Mouse (Mus musculus): ENCODE results near the gene Serpina1e. TPM values are rescaled to one million over a fixed set of nuclear protein-coding genes. Genes with fewer than 3 reads are reported as not detected.

The Serpina1e gene
- polyA plus RNA-seq, 1 experiment from 2014 or later, result not detected

- Histone ChIP-seq H3K4me1 (no peaks in the 10 kb centered on the region), H3K27me3 (no peaks in the 10 kb centered on the region), H3K27ac (no peak overlapping the region), H3K9ac (no peak overlapping the region), H3K36me3 (replicated peaks) (no peaks in the 10 kb centered on the region), H3K4me3 (replicated peaks) (no peak overlapping the region), H3K4me2 (no peak overlapping the region), H3K9me3 (no peaks in the 10 kb centered on the region)
- 73% methylated on average over 5 of the region's 5 CpGs for WGBS
- no peak for ATAC-seq (ENCODE audit: low FRiP score)
Observed at GRCm38 (mm10) chr12:103985868-103986267, 27.1 kb upstream of the Serpina1e start.

- H3K36me3 ChIP-seq (replicated peaks), result no peaks in the 10 kb centered on the region
- no peaks in the 10 kb centered on the region for H3K27me3 ChIP-seq
- H3K9ac ChIP-seq, result no peak overlapping the region
- no peak overlapping the region for H3K4me2 ChIP-seq
- no peak overlapping the region for H3K4me3 ChIP-seq (replicated peaks)
- no peak for ATAC-seq (ENCODE audit: low FRiP score)
- WGBS, result 67% methylated on average over 4 of the region's 4 CpGs
- H3K27ac ChIP-seq, result no peak overlapping the region
- no peaks in the 10 kb centered on the region for H3K4me1 ChIP-seq
- H3K9me3 ChIP-seq, result no peaks in the 10 kb centered on the region
Observed at GRCm38 (mm10) chr12:103984935-103985334, 26.2 kb upstream of the Serpina1e start.

GRCm38 (mm10) chr12:103981646-103982360 lies 23.0 kb upstream of the Serpina1e start:
- 82% methylated on average over 7 of the region's 7 CpGs for WGBS
- H3K27ac ChIP-seq, result no peak overlapping the region
- H3K4me1 ChIP-seq, result no peaks in the 10 kb centered on the region
- H3K4me3 ChIP-seq (replicated peaks), result no peak overlapping the region
- no peak for ATAC-seq (ENCODE audit: low FRiP score)
- H3K36me3 ChIP-seq (replicated peaks), result no peaks in the 10 kb centered on the region
- no peaks in the 10 kb centered on the region for H3K9me3 ChIP-seq
- H3K4me2 ChIP-seq, result no peak overlapping the region
- no peaks in the 10 kb centered on the region for H3K27me3 ChIP-seq
- H3K9ac ChIP-seq, result no peak overlapping the region

GRCm38 (mm10) chr12:103978294-103978693 lies 19.5 kb upstream of the Serpina1e start:
- Histone ChIP-seq H3K9ac (no peak overlapping the region), H3K27me3 (no peaks in the 10 kb centered on the region), H3K27ac (no peak overlapping the region), H3K36me3 (replicated peaks) (no peaks in the 10 kb centered on the region), H3K9me3 (no peaks in the 10 kb centered on the region), H3K4me2 (no peak overlapping the region), H3K4me1 (no peaks in the 10 kb centered on the region), H3K4me3 (replicated peaks) (no peak overlapping the region)
- ATAC-seq (ENCODE audit: low FRiP score), result no peak
- 94% methylated on average over 10 of the region's 10 CpGs for WGBS

GRCm38 (mm10) chr12:103977846-103978245 lies 19.1 kb upstream of the Serpina1e start:
- Histone ChIP-seq H3K9ac (no peak overlapping the region), H3K27ac (no peak overlapping the region), H3K9me3 (no peaks in the 10 kb centered on the region), H3K4me1 (no peaks in the 10 kb centered on the region), H3K4me3 (replicated peaks) (no peak overlapping the region), H3K27me3 (no peaks in the 10 kb centered on the region), H3K4me2 (no peak overlapping the region), H3K36me3 (replicated peaks) (no peaks in the 10 kb centered on the region)
- ATAC-seq (ENCODE audit: low FRiP score), result no peak
- 32% methylated on average over 5 of the region's 5 CpGs for WGBS

- 50% methylated on average over 3 of the region's 3 CpGs for WGBS
- Histone ChIP-seq H3K9ac (no peak overlapping the region), H3K9me3 (no peaks in the 10 kb centered on the region), H3K27me3 (no peaks in the 10 kb centered on the region), H3K4me3 (replicated peaks) (no peak overlapping the region), H3K27ac (no peak overlapping the region), H3K4me2 (no peak overlapping the region), H3K4me1 (no peaks in the 10 kb centered on the region), H3K36me3 (replicated peaks) (no peaks in the 10 kb centered on the region)
- no peak for ATAC-seq (ENCODE audit: low FRiP score)
Observed at GRCm38 (mm10) chr12:103977060-103977459, 18.3 kb upstream of the Serpina1e start.

GRCm38 (mm10) chr12:103971080-103971479 lies 12.3 kb upstream of the Serpina1e start:
- no peak overlapping the region for H3K4me2 ChIP-seq
- no peaks in the 10 kb centered on the region for H3K4me1 ChIP-seq
- no peaks in the 10 kb centered on the region for H3K36me3 ChIP-seq (replicated peaks)
- WGBS, result 95% methylated on average over 4 of the region's 4 CpGs
- no peak overlapping the region for H3K4me3 ChIP-seq (replicated peaks)
- no peaks in the 10 kb centered on the region for H3K27me3 ChIP-seq
- no peak overlapping the region for H3K27ac ChIP-seq
- peaks cover 8% of the 10 kb centered on the region; the same call in 1 of the 2 replicates for H3K9me3 ChIP-seq
- H3K9ac ChIP-seq, result no peak overlapping the region
- ATAC-seq (ENCODE audit: low FRiP score), result no peak

GRCm38 (mm10) chr12:103969577-103970116 lies 10.9 kb upstream of the Serpina1e start:
- WGBS, result 90% methylated on average over 9 of the region's 9 CpGs
- no peak overlapping the region for H3K27ac ChIP-seq
- ATAC-seq (ENCODE audit: low FRiP score), result no peak
- peaks cover 8% of the 10 kb centered on the region; the same call in 1 of the 2 replicates for H3K9me3 ChIP-seq
- no peak overlapping the region for H3K9ac ChIP-seq
- H3K4me3 ChIP-seq (replicated peaks), result no peak overlapping the region
- H3K36me3 ChIP-seq (replicated peaks), result no peaks in the 10 kb centered on the region
- no peaks in the 10 kb centered on the region for H3K27me3 ChIP-seq
- no peaks in the 10 kb centered on the region for H3K4me1 ChIP-seq
- H3K4me2 ChIP-seq, result no peak overlapping the region

GRCm38 (mm10) chr12:103966761-103967160 lies 8.0 kb upstream of the Serpina1e start:
- Histone ChIP-seq H3K9me3 (peaks cover 8% of the 10 kb centered on the region), H3K27me3 (no peaks in the 10 kb centered on the region), H3K9ac (no peak overlapping the region), H3K4me3 (replicated peaks) (no peak overlapping the region), H3K4me2 (no peak overlapping the region), H3K27ac (no peak overlapping the region), H3K36me3 (replicated peaks) (no peaks in the 10 kb centered on the region), H3K4me1 (no peaks in the 10 kb centered on the region)
- 73% methylated on average over 3 of the region's 3 CpGs for WGBS
- ATAC-seq (ENCODE audit: low FRiP score), result no peak

GRCm38 (mm10) chr12:103963288-103963687 lies 4.5 kb upstream of the Serpina1e start:
- Histone ChIP-seq H3K4me1 (no peaks in the 10 kb centered on the region), H3K36me3 (replicated peaks) (no peaks in the 10 kb centered on the region), H3K9ac (no peak overlapping the region), H3K27me3 (no peaks in the 10 kb centered on the region), H3K4me3 (replicated peaks) (no peak overlapping the region), H3K4me2 (no peak overlapping the region), H3K27ac (no peak overlapping the region), H3K9me3 (peaks cover 8% of the 10 kb centered on the region)
- WGBS, result 95% methylated on average over 4 of the region's 4 CpGs
- no peak for ATAC-seq (ENCODE audit: low FRiP score)

- no peak overlapping the region for H3K27ac ChIP-seq
- ATAC-seq (ENCODE audit: low FRiP score), result no peak
- no peaks in the 10 kb centered on the region for H3K27me3 ChIP-seq
- no peaks in the 10 kb centered on the region for H3K4me1 ChIP-seq
- H3K36me3 ChIP-seq (replicated peaks), result no peaks in the 10 kb centered on the region
- no peak overlapping the region for H3K9ac ChIP-seq
- WGBS, result 91% methylated on average over 8 of the region's 8 CpGs
- peaks cover 8% of the 10 kb centered on the region for H3K9me3 ChIP-seq
- H3K4me2 ChIP-seq, result no peak overlapping the region
- H3K4me3 ChIP-seq (replicated peaks), result no peak overlapping the region
Observed at GRCm38 (mm10) chr12:103962860-103963259, 4.1 kb upstream of the Serpina1e start.

GRCm38 (mm10) chr12:103962337-103962736 lies 3.6 kb upstream of the Serpina1e start:
- WGBS, result 84% methylated on average over 5 of the region's 5 CpGs
- no peak overlapping the region for H3K4me3 ChIP-seq (replicated peaks)

GRCm38 (mm10) chr12:103961716-103962115 lies 2.9 kb upstream of the Serpina1e start:
- H3K4me2 ChIP-seq, result no peak overlapping the region
- no peaks in the 10 kb centered on the region for H3K27me3 ChIP-seq
- H3K9me3 ChIP-seq, result peaks cover 8% of the 10 kb centered on the region
- WGBS, result 88% methylated on average over 1 of the region's 1 CpGs
- no peak for ATAC-seq (ENCODE audit: low FRiP score)
- no peaks in the 10 kb centered on the region for H3K4me1 ChIP-seq
- no peak overlapping the region for H3K4me3 ChIP-seq (replicated peaks)
- H3K27ac ChIP-seq, result no peak overlapping the region
- no peaks in the 10 kb centered on the region for H3K36me3 ChIP-seq (replicated peaks)
- H3K9ac ChIP-seq, result no peak overlapping the region

More at GRCm38 (mm10) chr12:103962337-103962736, 3.6 kb upstream of the Serpina1e start:
- H3K27ac ChIP-seq, result no peak overlapping the region
- H3K27me3 ChIP-seq, result no peaks in the 10 kb centered on the region
- H3K9ac ChIP-seq, result no peak overlapping the region
- no peaks in the 10 kb centered on the region for H3K36me3 ChIP-seq (replicated peaks)
- H3K4me2 ChIP-seq, result no peak overlapping the region
- H3K9me3 ChIP-seq, result peaks cover 8% of the 10 kb centered on the region
- ATAC-seq (ENCODE audit: low FRiP score), result no peak
- H3K4me1 ChIP-seq, result no peaks in the 10 kb centered on the region
